Mouse (Mus musculus) adrenal gland, postnatal 14 days (tissue): ENCODE measurements around the gene Ccdc125. TPM values are rescaled to one million over a fixed set of nuclear protein-coding genes. Genes with fewer than 3 reads are reported as not detected.
"Not testable (repeated sequence)": the region's sequence is repeated elsewhere in the genome, so short reads cannot be mapped to it uniquely, and the experiment has no call there.

Experiments used
- DNase-seq: peaks from one replicate; pipeline ENCODE4 v3.0.0; 2021; ENCODE audit warnings: mixed read lengths
- total RNA-seq: library from RNA; stranded (reverse); gene quantifications from 2 replicates; pipeline ENCODE4 v1.2.3, GENCODE M21; 2021

Gene Ccdc125
- total RNA-seq, 1 experiment from 2014 or later: 2.1 TPM

DNA sequence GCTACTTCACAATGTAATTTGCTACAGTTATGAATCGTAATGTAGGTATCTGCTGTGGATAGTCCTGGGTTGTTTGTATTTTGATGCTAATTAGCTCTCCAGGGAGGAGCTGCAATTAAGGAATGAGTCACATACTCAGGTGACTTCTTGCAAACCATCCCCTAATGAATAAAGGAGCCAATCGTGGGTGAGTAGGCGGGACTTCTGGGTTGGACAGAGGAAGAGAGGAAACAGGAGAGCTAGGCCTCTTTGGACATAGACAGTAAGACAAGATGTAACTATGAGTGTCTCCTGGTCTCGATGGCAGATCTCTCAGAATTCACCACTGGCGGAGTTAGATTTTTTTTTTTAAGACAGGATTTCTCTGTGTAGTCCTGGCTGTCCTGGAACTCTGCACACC is 52.1 kb downstream of the Ccdc125 start:
- DNase-seq: no peak

GRCm38 (mm10) chr13:100724051-100724754 is 54.7 kb downstream of the Ccdc125 start:
- DNase-seq: peak; percentile 50

DNA sequence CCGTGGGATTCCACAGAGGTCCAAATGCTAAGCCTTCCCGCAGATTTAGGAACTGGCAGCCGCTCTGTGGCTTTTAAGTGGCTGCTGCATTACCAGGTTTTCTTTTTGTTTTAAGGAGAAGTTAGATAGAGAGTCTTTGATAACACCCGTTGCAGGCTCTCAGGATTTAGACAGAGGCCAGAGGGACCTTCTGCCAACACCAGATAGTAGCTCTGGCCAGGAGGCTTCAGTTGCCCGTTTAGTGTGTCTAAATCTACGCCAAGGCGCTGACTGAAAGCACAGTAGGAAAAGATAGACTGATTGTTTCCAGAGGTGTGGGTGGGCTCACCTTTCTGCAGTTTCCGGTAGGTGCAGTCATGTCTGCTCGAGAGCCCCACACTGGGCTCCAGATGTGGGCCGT is 55.7 kb downstream of the Ccdc125 start:
- no peak for DNase-seq

DNA sequence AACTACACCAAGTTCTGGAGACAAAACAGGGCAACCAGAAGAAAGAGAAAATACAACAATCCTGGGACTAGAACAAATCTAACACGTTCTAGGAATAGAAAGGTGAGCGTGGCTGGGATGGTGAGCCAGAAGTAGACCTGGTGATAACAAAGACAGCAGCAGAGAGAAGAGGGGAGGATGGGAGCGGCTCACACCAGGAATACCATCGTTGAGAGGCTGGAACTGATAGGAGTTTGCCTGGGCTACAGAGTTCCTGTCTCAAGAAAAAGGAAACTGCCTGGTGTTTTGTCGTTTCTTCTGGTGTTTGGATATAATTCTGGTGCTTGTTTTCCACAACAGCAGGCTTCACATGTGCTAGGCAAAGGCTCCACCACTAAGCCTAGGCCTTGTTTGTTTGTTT is 58.6 kb downstream of the Ccdc125 start:
- no peak for DNase-seq

GRCm38 (mm10) chr13:100728530-100728929 is 59.0 kb downstream of the Ccdc125 start:
- not testable (repeated sequence) for DNase-seq

GRCm38 (mm10) chr13:100730153-100730860 is 60.8 kb downstream of the Ccdc125 start:
- DNase-seq: peak; percentile 19

DNA sequence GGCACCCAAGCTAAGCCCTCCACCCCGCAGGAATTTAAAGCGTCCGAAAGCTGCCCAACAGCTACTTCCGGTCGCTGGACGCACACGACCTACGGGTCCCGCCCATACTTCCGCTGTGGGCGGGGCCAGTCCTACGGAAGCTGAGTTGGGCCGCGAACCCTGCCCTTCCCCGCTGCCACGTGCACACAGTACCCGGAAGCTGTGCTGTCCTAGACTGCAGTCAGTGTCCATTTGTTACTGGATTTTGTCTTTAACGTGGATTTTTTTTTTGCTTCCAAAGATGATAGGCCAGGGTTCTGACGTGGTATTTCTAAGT is 61.3 kb downstream of the Ccdc125 start, which contains the start of gene Cdk7:
TSS of gene Cdk7 (minus strand) at position 79 of the 316 bp plus-strand sequence.
- peak; percentile 97 for DNase-seq

GRCm38 (mm10) chr13:100731462-100732046 is 62.0 kb downstream of the Ccdc125 start:
- peak; percentile 8 for DNase-seq

GRCm38 (mm10) chr13:100732756-100733155 is 63.2 kb downstream of the Ccdc125 start:
- no peak for DNase-seq

GRCm38 (mm10) chr13:100742831-100743230 is 73.3 kb downstream of the Ccdc125 start:
- DNase-seq: no peak

- DNase-seq: no peak
Measured at GRCm38 (mm10) chr13:100743346-100744035, 74.0 kb downstream of the Ccdc125 start.

- peak; percentile 96 for DNase-seq
Measured at GRCm38 (mm10) chr13:100744036-100744744, 74.7 kb downstream of the Ccdc125 start, which contains the start of gene Mrps36. TSS of gene Mrps36 (minus strand) at chr13:100744659.

GRCm38 (mm10) chr13:100746090-100746489 is 76.6 kb downstream of the Ccdc125 start:
- no peak for DNase-seq

Other genes starting within 250 kb of the Ccdc125 start
- 0.07 and 0.26 TPM in 2 replicates for gene Naip1, start 216.8 kb upstream of the Ccdc125 start, total RNA-seq
- 29.1 and 31.8 TPM in 2 replicates for gene Gtf2h2, start 177.1 kb upstream of the Ccdc125 start, total RNA-seq
- gene Ocln, start 117.0 kb upstream of the Ccdc125 start, total RNA-seq: 4.4 and 6.7 TPM in 2 replicates
- 0.89 and 1.0 TPM in 2 replicates for gene Marveld2, start 52.7 kb upstream of the Ccdc125 start, total RNA-seq
- 73.1 and 80.9 TPM in 2 replicates for gene Ak6, start 18.7 kb upstream of the Ccdc125 start, total RNA-seq
- 20.8 and 22.0 TPM in 2 replicates for gene Rad17, start 18.7 kb upstream of the Ccdc125 start, total RNA-seq
- gene Taf9, start 18.1 kb upstream of the Ccdc125 start, total RNA-seq: 7.8 and 14.5 TPM in 2 replicates
- 40.9 and 42.0 TPM in 2 replicates for gene Cdk7, start 61.2 kb downstream of the Ccdc125 start, total RNA-seq
- 265 and 269 TPM in 2 replicates for gene Mrps36, start 74.9 kb downstream of the Ccdc125 start, total RNA-seq
- gene Cenph, start 106.2 kb downstream of the Ccdc125 start, total RNA-seq: 3.0 and 3.6 TPM in 2 replicates
- gene Ccnb1, start 116.9 kb downstream of the Ccdc125 start, total RNA-seq: 18.7 and 22.8 TPM in 2 replicates
- gene Slc30a5, start 163.7 kb downstream of the Ccdc125 start, total RNA-seq: 45.4 and 48.1 TPM in 2 replicates